Comparison of ENCODE assay signal across 10 mouse cellular contexts in genomic region chr10:62527351-62527750, GRCm38 (mm10). TPM values are rescaled to one million over a fixed set of nuclear protein-coding genes. Genes with fewer than 3 reads are reported as not detected.
DNase-seq lines count a peak whose midpoint lies in the region; ATAC-seq and TF ChIP-seq lines count a peak whose summit lies in the region.
"Had no signal": no experiment of that assay in that cellular context is flagged by ENCODE, and none has a peak within 500 bp of the region (broad histone marks: within the 10 kb centered on the region; RNA-seq: fewer than 3 reads in every experiment).

Srgn (minus strand) TSS chr10:62527451.

- no peak for TF ChIP-seq CTCF in thymus, adult 2 months (IDR thresholded peaks at IDR 0.05; ENCODE audit: borderline replicate concordance, control insufficient read depth, extremely low read depth, insufficient read depth, low read length, poor library complexity)
- no peak for TF ChIP-seq CTCF in stomach, postnatal 0 days (IDR thresholded peaks at IDR 0.05; ENCODE audit: low read depth)

- no peak for TF ChIP-seq POLR2A in thymus, adult 2 months (IDR thresholded peaks at IDR 0.05; ENCODE audit: control insufficient read depth, extremely low read depth, insufficient read depth, low read length, poor library complexity)

- H3K27me3 ChIP-seq in thymus, adult 2 months (ENCODE audit: control insufficient read depth, insufficient read depth, low read length), result no peaks in the 10 kb centered on the region
- H3K27me3 ChIP-seq in stomach, postnatal 0 days (ENCODE audit: control insufficient read depth, insufficient read depth, low read length), result no peaks in the 10 kb centered on the region
- no peaks in the 10 kb centered on the region for H3K27me3 ChIP-seq in hindbrain, embryonic 13.5 days

- H3K4me3 ChIP-seq in thymus, adult 2 months (ENCODE audit: control insufficient read depth, insufficient read depth, low read length), result no peak within 1 kb of the TSS
- no peak within 1 kb of the TSS for H3K4me3 ChIP-seq in stomach, postnatal 0 days (ENCODE audit: low read depth, low read length)
- no peak within 1 kb of the TSS for H3K4me3 ChIP-seq in hindbrain, embryonic 13.5 days

- TF ChIP-seq EP300 in stomach, postnatal 0 days (optimal IDR thresholded peaks at IDR 0.05), result no peak

- WGBS in thymus, adult 2 months, result 95% methylated on average over 14 of the region's 14 CpGs
- 84% methylated on average over 14 of the region's 14 CpGs for WGBS in stomach, postnatal 0 days
- WGBS in hindbrain, embryonic 13.5 days, result 85% methylated on average over 14 of the region's 14 CpGs

- no peaks in the 10 kb centered on the region for H3K36me3 ChIP-seq in thymus, adult 2 months (ENCODE audit: control insufficient read depth, insufficient read depth, low read length)
- H3K36me3 ChIP-seq in stomach, postnatal 0 days (ENCODE audit: control insufficient read depth, insufficient read depth, low read length), result no peaks in the 10 kb centered on the region
- no peaks in the 10 kb centered on the region for H3K36me3 ChIP-seq in hindbrain, embryonic 13.5 days

- no peaks in the 10 kb centered on the region for H3K9me3 ChIP-seq in stomach, postnatal 0 days (ENCODE audit: control insufficient read depth, low read length)
- no peaks in the 10 kb centered on the region for H3K9me3 ChIP-seq in hindbrain, embryonic 13.5 days

- H3K4me2 ChIP-seq in stomach, postnatal 0 days (replicated peaks; ENCODE audit: low read depth), result no peak within 1 kb of the TSS
- no peak within 1 kb of the TSS for H3K4me2 ChIP-seq in hindbrain, embryonic 13.5 days

- no peak within 1 kb of the TSS for H3K27ac ChIP-seq in thymus, adult 2 months (ENCODE audit: control insufficient read depth, insufficient read depth, low read length)
- H3K27ac ChIP-seq in stomach, postnatal 0 days (replicated peaks), result no peak within 1 kb of the TSS
- no peak within 1 kb of the TSS for H3K27ac ChIP-seq in hindbrain, embryonic 13.5 days

- no peak within 1 kb of the TSS for H3K9ac ChIP-seq in stomach, postnatal 0 days (ENCODE audit: low read length)
- H3K9ac ChIP-seq in hindbrain, embryonic 13.5 days, result no peak within 1 kb of the TSS

- no peak for DNase-seq in gastrocnemius, adult 18-20 months (ENCODE audit: low spot score)
- no peak for DNase-seq in gastrocnemius, adult 8-10 months (ENCODE audit: low spot score in 2 of 2)
- no peak for DNase-seq in thymus, adult 2 months
- DNase-seq in thymus, postnatal 36 days, result no peak
- no peak for DNase-seq in stomach, postnatal 0 days (ENCODE audit: low spot score)
- no peak for DNase-seq in thymus, postnatal 4 days
- DNase-seq: kidney, postnatal 4 days had no signal

- no peaks in the 10 kb centered on the region for H3K4me1 ChIP-seq in thymus, adult 2 months (replicated peaks; ENCODE audit: control insufficient read depth, insufficient read depth, low read length)
- H3K4me1 ChIP-seq in stomach, postnatal 0 days (replicated peaks; ENCODE audit: control insufficient read depth, insufficient read depth), result no peaks in the 10 kb centered on the region
- no peaks in the 10 kb centered on the region for H3K4me1 ChIP-seq in hindbrain, embryonic 13.5 days (replicated peaks)

- ATAC-seq in inflammation-experienced regulatory T-cells, adult 6 months, result no peak
- ATAC-seq in stomach, postnatal 0 days (ENCODE audit: low FRiP score, low TSS enrichment), result no peak
- no peak for ATAC-seq in hindbrain, embryonic 13.5 days (ENCODE audit: low FRiP score)

RNA-seq across cellular contexts. Expression of gene Srgn, which starts in this region (rescaled TPM):
- 10 to 100 TPM; 10.5 to 15.0 TPM for total RNA-seq in gastrocnemius, adult 18-20 months (2021)
- total RNA-seq in gastrocnemius, adult 8-10 months (2022), result 10 to 100 TPM in 1 of 4 experiments, 1 to 10 TPM in 3; 7.1 to 11.8 (median 8.6) TPM
- 94.3 and 107 TPM in 2 replicates for polyA plus RNA-seq in thymus, adult 2 months (2012; rRNA removed)
- polyA plus RNA-seq in inflammation-experienced regulatory T-cells, adult 6 months (2017; shearing (Covaris generic)), result 1,000 to 10,000 TPM; 1,485 to 2,247 (median 1,910) TPM
- 12.5 and 14.2 TPM in 2 replicates for polyA plus RNA-seq in stomach, postnatal 0 days (2015; fragmentation: Nextera tagmentation; extraction: Ambion mirVana)
- polyA plus RNA-seq in hindbrain, embryonic 13.5 days (2015; fragmentation: Nextera tagmentation; extraction: Ambion mirVana), result 8.3 and 10.9 TPM in 2 replicates
- polyA plus RNA-seq: C2C12 had no signal

Comparison
In these comparisons a context has a peak if more than half of its experiments do, and no peak if none do; other contexts are left out.
1. RNA of gene Srgn (polyA plus RNA-seq): 1,485 to 2,247 TPM in inflammation-experienced regulatory T-cells, adult 6 months; 94.3 to 107 TPM in thymus, adult 2 months, 12.5 to 14.2 TPM in stomach, postnatal 0 days and 8.3 to 10.9 TPM in hindbrain, embryonic 13.5 days; every median in the first group is over 10 times any median in the second.